Mouse (Mus musculus): ENCODE measurements around the gene Slc43a3.

- no peak for TF ChIP-seq CTCF (IDR thresholded peaks at IDR 0.05; ENCODE audit: borderline replicate concordance, insufficient read depth, low read depth, low read length)
- no peak for TF ChIP-seq POLR2A (IDR thresholded peaks at IDR 0.05; ENCODE audit: borderline replicate concordance, insufficient read depth, low read length)
Observed at GRCm38 (mm10) chr2:84913881-84914280, 22.5 kb upstream of the Slc43a3 start.

Measured in cerebellum, adult 2 months (tissue).